Mouse (Mus musculus): Measurements from ENCODE around the gene Mrps6. TPM values are rescaled to one million over a fixed set of nuclear protein-coding genes. Genes with fewer than 3 reads are reported as not detected.

Mrps6 gene
- total and polyA plus RNA-seq, 3 experiments = 28.4 to 93.4 (median 39.7) TPM

GRCm38 (mm10) chr16:92019141-92020118 is 38.6 kb upstream of the Mrps6 start:
- dilution Hi-C loops (cut with MboI; ENCODE audit: extremely low pct_ligation_motif_present, extremely low pct_unique_long_range_greater_than_20kb, low sequenced_read_pairs) (no loop called here), in situ Hi-C loops (cut with MboI; ENCODE audit: low pct_ligation_motif_present, low pct_unique_long_range_greater_than_20kb, low sequenced_read_pairs) (no loop called here)
- H3K4me3 ChIP-seq (replicated peaks in 1 of 3; ENCODE audit: low read depth in 2 of 3, low read length in 2 of 3, poor library complexity in 1 of 3) = peak overlapping the region in 1 of 3 experiments; percentile 33
- peak overlapping the region; percentile 60 for H3K4me2 ChIP-seq (ENCODE audit: insufficient read depth, low read depth, poor library complexity, severe bottlenecking)
- 0 out of 2 replicates have a peak, but pooled peaks have one; percentile 16 for TF ChIP-seq TCF12 (IDR thresholded peaks at IDR 0.05; ENCODE audit: low read depth, low read length)
- peak; percentile 86 for TF ChIP-seq ZNF384 (IDR thresholded peaks at IDR 0.05; ENCODE audit: low read depth, low read length)
- no peak for TF ChIP-seq USF2 (conservative IDR thresholded peaks at IDR 0.05; ENCODE audit: low read depth, low read length)
- TF ChIP-seq HCFC1 (IDR thresholded peaks at IDR 0.05; ENCODE audit: low read depth, low read length) = no peak
- no peaks in the 10 kb centered on the region for H3K27me3 ChIP-seq (replicated peaks)
- no peak overlapping the region for H3K27ac ChIP-seq (ENCODE audit: insufficient read depth, low read depth)
- no peaks in the 10 kb centered on the region for H3K79me2 ChIP-seq (replicated peaks; ENCODE audit: control insufficient read depth, extremely low read depth, insufficient read depth, poor library complexity, severe bottlenecking)
- H3K4me1 ChIP-seq (ENCODE audit: control insufficient read depth in 1 of 2, insufficient read depth in 2 of 2) = peaks cover 14 to 27% of the 10 kb centered on the region in 2 experiments
- H3K9ac ChIP-seq (ENCODE audit: insufficient read depth, low read depth) = no peak overlapping the region
- no peaks in the 10 kb centered on the region for H3K36me3 ChIP-seq (replicated peaks in 1 of 2; ENCODE audit: control insufficient read depth in 1 of 2, insufficient read depth in 1 of 2, low read length in 1 of 2)
- H3K9me3 ChIP-seq (replicated peaks; ENCODE audit: low read length) = peaks cover 2% of the 10 kb centered on the region
- DNase-seq (ENCODE audit: extremely low read depth) = no peak

DNA sequence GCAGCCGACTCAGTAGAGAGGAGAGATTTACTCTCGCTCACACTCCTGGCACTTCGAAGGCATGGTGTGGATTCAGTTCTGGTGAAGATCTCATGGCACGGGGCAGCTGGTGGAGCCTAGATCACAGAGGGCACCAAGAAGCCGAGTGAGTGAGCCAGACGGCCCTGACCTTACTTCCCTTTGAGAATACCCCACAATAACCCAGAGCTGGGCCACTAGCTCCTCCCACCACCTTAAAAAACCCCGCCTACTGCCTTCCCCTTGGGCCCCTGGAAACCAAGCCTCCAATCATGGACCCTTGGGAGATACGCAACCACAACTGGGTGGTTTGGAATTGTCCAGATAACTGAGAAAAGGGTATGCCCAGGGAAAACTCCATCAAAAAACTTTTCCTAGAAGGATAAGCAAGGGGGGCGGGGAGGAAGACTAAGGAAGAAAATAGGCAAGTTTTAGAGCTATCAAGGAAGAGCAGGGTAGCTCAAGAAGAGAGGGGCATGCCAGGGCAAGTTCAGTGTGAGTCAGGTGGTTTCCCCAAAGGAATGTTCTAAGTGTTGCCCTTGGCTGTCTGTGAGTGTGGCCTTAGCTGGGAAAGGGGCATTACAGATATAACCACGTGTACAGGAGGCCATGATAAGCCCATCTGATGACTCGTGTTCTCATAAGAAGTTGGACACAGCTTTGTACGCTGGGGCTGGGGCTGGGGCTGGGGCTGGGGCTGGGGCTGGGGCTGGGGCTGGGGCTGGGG is 36.2 kb upstream of the Mrps6 start:
- Histone ChIP-seq H3K27ac (ENCODE audit: insufficient read depth, low read depth) (no peak overlapping the region), H3K79me2 (replicated peaks; ENCODE audit: control insufficient read depth, extremely low read depth, insufficient read depth, poor library complexity, severe bottlenecking) (no peaks in the 10 kb centered on the region), H3K9me3 (replicated peaks; ENCODE audit: low read length) (peaks cover 2% of the 10 kb centered on the region), H3K4me2 (ENCODE audit: insufficient read depth, low read depth, poor library complexity, severe bottlenecking) (no peak overlapping the region), H3K4me3 (replicated peaks in 1 of 3; ENCODE audit: low read depth in 2 of 3, low read length in 2 of 3, poor library complexity in 1 of 3) (no peak overlapping the region), H3K27me3 (replicated peaks) (no peaks in the 10 kb centered on the region), H3K36me3 (replicated peaks in 1 of 2; ENCODE audit: control insufficient read depth in 1 of 2, insufficient read depth in 1 of 2, low read length in 1 of 2) (no peaks in the 10 kb centered on the region), H3K9ac (ENCODE audit: insufficient read depth, low read depth) (no peak overlapping the region), H3K4me1 (ENCODE audit: control insufficient read depth in 1 of 2, insufficient read depth in 2 of 2) (peaks cover 14 to 31% of the 10 kb centered on the region in 2 experiments)
- TF ChIP-seq TCF12 (IDR thresholded peaks at IDR 0.05; ENCODE audit: low read depth, low read length) (peak; percentile 7; the same call in 1 of the 2 replicates), MAZ (IDR thresholded peaks at IDR 0.05; ENCODE audit: low read depth, low read length) (no peak), USF2 (conservative IDR thresholded peaks at IDR 0.05; ENCODE audit: low read depth, low read length) (no peak), CHD1 (IDR thresholded peaks at IDR 0.05; ENCODE audit: low read depth, low read length) (0 out of 2 replicates have a peak, but pooled peaks have one; percentile 54), GABPA (IDR thresholded peaks at IDR 0.05; ENCODE audit: insufficient replicate concordance, low read depth, low read length) (no peak), ZNF384 (IDR thresholded peaks at IDR 0.05; ENCODE audit: low read depth, low read length) (no peak)
- in situ Hi-C loops (cut with MboI; ENCODE audit: low pct_ligation_motif_present, low pct_unique_long_range_greater_than_20kb, low sequenced_read_pairs) (no loop called here), dilution Hi-C loops (cut with MboI; ENCODE audit: extremely low pct_ligation_motif_present, extremely low pct_unique_long_range_greater_than_20kb, low sequenced_read_pairs) (no loop called here)
- peak; percentile 52 for DNase-seq (ENCODE audit: extremely low read depth)
